Mouse (Mus musculus) kidney, adult 2 months (tissue): Measurements from ENCODE around the gene Rgma.

Source experiments
- CTCF ChIP-seq: fragments of 200-500 bp; conservative IDR thresholded peaks from 2 replicates; pipeline ENCODE4 v1.5.1; 2011; ENCODE audit warnings: low read depth, mild to moderate bottlenecking, control low read depth, low read length, moderate library complexity, mixed read lengths; ENCODE audit not compliant: insufficient read depth, insufficient read length
- POLR2A ChIP-seq: fragments of 200-500 bp; IDR thresholded peaks from one replicate; pipeline ENCODE4 v1.6.1; 2011; ENCODE audit warnings: low read depth, low read length, control low read depth

- TF ChIP-seq CTCF (no peak), POLR2A (no peak)
Observed at GRCm38 (mm10) chr7:73327652-73328051, 47.7 kb upstream of the Rgma start.
